Mouse (Mus musculus) CD4-positive helper T cell, adult 2 months (primary cell): ENCODE measurements around the gene Art2b.
"Not testable (repeated sequence)": the region's sequence is repeated elsewhere in the genome, so short reads cannot be mapped to it uniquely, and the experiment has no call there.

Experiments used
- DNase-seq: peaks from one replicate; pipeline ENCODE4 v3.0.0-alpha.2; 2012; ENCODE audit warnings: low read depth, missing footprints, low spot score

Gene Art2b

DNA sequence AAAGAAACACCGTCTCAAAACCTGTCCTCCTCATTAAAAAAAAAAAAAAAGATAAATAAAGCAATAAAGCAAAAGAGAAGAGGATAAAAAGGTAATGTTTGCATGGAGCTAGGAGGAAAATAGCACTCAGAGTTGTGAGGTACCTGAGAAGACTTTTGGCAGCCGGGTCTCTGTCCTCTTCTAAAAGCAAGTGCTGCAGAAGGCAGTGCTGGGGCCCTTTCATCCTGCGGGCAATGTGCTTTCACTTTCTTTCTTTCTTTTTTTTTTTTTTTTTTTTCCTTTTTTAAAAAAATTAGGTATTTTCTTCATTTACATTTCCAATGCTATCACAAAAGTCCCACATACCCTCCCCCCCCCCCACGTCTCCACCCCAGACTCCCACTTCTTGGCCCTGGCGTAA lies at the start of gene Art2b:
Art2b (minus strand) TSS at position 193 of the 400 bp plus-strand sequence.
- DNase-seq, result peak; percentile 61

DNA sequence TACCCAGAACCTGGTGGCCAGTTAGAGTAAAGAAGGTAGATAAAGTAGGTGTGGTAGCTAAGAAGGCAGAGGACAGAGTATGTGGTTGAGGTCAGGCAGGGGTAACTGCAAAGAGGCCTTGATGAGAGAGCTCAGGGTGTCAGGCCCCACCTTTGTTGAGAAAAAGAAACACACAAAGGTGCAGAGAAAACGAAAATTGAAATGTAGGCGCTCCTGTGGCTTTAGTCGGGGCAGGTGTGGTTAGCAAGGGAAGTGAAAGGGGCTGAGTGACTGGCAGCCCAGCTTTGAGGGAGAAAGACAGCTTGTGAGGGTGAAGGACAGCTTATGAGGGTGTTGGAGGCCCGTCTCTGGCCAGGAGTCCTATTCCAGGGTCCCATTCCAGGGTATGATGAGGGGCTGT lies 49.1 kb upstream of the Art2b start:
- DNase-seq, result peak; percentile 64

DNA sequence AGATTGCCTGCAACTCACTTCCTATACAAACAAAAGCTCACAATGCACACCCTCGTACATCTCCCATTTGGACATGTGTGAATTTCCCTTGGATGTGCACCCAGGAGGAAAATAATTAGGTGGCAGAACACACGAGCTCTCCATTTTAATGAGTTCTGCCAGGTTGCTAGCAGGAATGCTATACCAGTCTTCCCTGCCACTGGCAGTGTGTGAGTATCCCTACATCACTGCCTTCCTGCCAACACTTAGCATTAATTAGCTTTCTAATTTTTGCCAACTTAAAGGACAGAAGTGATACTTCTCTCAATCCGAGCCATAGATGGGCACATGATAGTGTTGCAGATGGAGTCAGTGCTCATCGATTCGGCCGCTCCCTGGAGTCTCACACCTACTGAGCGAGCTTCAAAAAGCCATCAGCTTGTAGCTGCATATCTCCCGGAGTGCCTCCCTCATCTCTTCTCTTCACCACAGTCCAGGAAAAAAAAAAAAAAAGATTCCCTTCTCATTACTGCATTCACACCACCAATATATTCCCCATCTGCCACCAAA lies 48.3 kb upstream of the Art2b start:
- no peak for DNase-seq

DNA sequence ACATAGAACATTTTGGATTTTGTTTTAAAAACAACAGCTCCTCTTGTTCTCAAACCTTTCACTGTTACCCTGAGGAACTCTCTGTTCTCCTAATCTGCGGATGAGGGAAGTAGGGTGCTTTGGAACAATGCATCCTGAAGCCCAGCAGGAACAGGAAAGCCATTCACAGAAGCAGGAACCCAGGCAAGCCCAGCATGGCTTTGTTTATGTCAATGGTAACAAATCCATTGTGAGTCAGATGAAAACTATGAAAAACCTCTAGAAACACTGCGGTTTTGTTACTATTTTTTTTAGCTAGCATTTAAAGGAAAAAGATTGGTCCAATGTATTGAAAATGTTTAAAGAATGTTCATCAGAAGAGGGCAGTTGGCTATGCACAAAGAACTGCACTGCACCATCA lies 43.1 kb upstream of the Art2b start:
- DNase-seq, result no peak

DNA sequence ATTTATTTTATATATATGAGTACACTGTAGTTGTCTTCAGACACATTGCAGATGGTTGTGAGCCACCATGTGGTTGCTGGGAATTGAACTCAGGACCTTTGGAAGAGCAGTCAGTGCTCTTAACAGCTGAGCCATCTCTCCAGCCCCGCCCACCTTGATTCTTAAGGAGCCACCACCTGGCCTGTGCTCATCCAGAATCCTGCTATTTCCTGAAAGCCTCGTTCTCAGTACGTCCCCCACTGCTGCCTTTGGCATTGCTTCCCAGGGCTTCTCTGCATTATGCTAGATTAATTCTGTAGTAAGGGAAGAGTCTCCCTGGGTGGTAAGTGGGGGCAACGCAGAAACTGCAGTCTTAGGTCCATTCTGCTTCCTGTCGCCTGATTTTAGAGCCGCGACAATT lies 41.8 kb upstream of the Art2b start:
- DNase-seq, result not testable (repeated sequence)

DNA sequence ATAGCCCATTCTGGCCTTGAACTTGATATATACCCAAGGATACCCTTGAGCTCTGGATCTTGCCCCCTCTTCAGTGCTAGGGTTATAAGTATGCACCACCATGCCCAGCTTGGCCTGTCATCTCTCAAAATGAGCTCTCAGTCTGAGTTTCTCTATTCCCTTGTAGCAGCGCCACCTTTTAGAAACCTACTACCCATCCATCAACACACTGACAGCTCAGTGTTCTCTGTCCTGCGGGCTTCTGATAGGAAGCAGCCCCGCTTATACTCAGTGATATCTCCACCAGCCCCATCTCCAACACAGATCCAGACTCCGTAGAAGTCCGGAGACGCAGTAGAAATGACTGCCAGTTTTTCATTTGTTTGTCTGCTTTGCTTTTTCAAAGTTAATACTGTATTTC lies 38.9 kb upstream of the Art2b start:
- no peak for DNase-seq

DNA sequence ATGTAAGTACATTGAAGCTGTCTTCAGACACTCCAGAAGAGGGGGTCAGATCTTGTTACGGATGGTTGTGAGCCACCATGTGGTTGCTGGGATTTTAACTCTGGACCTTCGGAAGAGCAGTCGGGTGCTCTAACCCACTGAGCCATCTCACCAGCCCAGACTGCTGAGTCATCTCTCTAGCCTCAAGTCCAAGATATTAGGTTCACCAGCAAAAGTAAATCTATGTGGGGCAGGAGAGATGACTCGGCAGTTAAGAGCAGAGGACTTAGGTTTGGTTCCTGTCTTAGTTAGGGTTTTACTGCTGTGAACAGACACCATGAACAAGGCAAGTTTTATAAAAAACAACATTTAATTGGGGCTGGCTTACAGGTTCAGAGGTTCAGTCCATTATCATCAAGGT lies 36.5 kb upstream of the Art2b start:
- DNase-seq, result not testable (repeated sequence)

DNA sequence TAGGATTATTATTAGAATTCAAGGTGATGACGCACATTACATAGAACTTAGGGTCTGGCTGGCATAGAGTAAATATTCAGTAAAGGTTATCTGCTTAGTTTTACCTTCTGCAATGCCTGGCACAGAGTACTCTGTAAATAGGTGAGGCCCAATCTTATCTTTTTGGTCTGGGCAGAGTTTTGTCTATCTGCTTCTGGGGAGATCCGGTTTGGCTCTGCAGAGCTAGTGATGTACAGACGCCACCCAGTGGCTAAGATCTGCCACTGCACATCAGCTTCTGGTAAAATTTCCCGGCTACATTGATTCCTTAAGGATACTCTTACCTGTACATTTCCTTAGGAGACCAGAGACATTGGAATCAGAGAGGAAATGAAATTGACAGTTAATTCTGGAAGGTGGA lies 35.0 kb upstream of the Art2b start:
- peak; percentile 67 for DNase-seq

DNA sequence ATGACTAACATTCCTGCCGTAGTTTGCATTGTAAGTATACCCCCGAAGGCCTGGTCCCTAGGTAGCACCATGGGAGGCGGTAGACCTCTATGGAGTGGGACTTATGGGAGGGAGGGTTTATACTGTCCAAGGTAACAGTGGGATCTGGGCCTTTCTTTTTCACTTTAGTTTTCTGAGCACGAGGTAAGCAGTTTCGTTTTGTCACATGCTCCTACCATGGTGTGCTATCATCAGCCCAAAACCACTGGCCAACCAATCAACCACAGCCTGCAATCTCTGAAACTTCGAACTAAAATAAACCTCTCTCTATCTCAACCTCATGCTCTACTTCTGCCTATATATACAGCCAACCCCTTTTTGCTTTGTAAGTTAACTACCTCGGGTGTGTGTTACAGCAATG lies 32.9 kb upstream of the Art2b start:
- peak; percentile 44 for DNase-seq

DNA sequence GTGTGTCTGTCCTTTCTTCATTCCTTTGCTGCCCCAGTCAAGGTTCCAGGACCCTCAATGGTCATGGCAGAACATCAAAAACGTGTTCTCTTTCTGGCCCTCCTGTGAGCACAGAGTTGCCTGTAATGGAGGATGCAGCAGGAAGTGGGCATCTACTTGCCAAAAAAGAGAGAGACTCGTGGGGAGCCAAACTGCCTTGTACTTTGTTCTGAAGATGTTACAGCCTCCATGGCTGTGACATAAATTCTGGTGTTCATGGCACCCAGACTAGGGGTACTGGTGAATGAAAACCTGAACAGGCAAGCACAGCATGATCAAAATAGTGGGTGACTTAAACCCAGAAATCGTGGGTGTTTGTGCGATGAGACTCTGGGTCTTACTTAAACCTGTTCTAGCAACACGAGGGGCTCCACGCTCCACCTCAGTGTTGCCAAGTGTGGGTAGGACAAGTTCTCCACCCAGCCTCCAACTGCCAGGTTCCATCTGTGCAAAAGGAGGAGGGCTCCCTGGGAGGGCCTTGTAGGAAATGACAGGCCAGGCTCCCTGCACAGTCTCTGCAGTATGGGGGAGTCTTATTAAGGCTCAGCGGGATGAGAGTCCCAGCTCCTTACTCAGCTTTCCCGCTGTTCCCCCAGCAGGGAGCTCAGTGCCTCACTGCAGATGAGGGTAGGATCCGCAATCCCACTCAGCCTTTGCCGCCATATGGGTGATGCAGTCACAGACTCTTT lies 32.2 kb upstream of the Art2b start:
- peak; percentile 38 for DNase-seq

DNA sequence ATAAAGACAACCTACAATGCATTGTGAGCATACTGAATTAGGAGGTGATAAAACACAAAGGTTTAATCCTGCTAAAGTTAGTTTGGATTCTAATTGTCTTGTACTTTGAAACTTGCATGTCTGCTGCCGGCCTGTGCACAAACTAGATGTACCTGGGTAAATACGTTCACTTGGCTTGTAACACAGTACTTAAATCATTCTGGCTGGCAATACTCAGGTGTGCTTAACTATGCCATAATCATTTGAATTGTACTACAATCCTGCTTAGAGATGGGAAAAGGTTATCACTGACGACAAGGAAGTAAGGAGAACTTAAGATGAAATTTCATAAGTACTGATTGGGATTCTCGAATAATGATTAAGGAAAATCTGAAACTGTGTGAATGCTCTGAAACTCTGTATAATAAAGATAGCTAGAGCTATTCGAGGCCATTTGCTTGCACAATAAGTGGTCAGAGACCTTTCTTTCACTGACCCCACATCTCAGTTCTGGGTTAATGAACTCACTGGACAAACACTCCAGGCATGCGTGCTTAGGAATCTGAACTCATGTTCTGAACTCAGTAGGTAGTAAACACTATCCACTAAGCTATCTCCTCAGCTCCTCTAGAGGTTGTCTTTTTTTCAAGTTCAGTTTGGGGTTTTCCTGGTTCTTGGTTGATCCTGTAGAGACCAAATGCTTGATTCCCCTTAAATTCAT lies 30.9 kb upstream of the Art2b start:
- DNase-seq, result no peak

DNA sequence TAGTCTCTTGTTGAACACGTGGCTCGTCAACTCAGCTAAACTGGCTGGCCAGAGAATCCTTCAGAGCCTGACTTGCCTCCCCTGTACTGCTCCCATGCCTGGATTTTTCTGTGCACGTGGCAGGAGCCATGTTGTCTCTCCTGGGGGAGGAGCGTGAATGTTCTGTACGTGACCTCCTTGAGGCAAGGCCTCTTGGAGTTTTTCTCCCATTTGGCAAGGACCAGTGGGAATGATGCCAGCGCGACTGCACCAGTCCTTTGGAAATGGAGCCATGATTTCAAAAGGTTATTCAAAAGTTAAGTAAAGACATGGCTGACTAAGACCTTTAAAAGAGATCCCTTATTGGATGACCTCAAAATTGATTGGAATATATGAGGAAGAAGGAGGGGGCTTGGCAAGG lies 30.0 kb upstream of the Art2b start:
- DNase-seq, result no peak

DNA sequence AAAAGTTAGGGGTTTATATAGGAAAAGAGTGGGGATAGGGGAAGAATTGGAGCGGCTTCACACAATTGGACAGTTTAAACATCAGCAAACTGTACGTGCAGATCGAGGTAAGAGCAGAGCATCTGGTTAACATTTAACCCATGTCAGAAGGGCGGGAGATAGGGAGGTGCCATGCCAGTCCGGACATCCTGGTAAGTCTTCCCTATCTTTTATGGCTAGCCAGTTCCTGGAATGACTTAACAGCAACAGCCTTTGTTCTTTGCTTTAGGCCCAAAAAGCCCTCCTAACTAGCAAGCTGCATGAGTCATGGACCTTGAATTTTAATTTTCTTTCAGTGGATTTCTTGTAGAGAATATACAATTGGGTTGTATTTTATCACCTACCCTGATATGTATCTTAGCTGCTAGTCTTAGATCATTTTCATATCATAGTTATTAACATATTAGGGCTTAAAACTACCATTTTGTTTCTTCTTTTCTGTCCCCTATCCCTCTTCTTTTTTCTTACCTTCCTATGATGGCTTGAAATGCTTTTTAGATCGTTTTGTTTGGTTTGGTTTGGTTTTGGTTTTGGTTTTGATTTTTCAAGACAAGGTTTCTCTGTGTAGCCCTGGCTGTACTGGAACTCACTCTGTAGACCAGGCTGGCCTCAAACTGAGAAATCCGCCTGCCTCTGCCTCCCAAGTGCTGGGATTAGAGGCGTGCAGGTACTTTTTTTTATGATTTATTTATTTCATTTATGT lies 27.6 kb upstream of the Art2b start:
- DNase-seq, result peak; percentile 24

DNA sequence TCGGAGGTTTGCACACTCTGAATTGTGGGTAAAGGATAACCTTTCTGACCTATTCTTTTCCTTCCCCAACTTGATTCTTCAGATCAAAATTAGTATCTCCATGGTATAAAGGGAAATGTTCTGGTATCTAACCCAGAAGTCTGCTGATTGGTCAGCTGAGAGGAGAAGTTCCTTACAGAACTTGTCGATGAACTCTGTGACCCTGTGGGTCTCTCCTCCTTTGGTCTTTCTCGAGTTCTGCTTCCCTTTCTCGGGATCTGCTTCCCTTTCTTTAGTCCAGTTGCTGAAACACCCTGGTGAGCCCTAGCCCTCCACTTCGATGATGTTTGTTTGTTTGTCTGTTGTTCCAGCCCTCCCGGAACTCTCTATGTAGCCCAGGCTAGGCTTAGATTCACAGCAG lies 22.4 kb upstream of the Art2b start:
- DNase-seq, result no peak

DNA sequence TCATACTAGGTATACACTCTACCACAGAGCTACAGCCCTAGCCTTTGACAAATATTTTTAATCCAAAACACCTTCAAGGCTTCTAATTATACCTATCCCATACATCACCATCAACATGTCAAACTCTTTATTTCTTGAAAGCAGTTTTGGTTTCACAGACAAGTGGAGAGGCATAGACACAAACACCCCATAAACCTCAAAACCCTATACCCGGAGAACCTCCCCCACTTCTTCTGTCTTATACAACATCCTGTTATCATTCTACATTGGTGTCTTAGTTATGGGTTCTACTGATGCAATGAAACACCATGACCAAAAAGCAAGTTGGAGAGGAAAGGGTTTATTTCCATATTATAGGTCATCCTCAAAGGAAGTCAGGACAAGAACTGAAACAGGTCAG lies 15.0 kb upstream of the Art2b start:
- DNase-seq, result peak; percentile 66

DNA sequence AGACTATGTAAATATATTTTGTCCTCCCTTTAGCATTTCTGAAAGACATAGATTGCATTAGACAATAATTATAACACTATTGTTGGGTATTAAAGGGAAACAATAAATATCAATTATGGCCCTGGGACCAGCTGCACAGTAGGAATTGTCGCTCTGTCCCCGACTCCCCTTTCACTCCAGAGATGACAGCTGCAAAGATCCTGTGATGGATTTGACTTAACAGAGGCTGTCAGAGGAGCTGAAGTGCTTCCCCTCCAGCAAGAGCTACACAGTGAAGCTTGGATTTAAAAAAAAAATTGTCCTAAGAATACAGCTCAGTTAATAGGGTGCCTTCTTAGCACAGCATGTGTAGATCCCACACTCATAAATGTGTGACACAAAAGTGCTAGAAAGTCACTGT lies 13.1 kb upstream of the Art2b start:
- no peak for DNase-seq

DNA sequence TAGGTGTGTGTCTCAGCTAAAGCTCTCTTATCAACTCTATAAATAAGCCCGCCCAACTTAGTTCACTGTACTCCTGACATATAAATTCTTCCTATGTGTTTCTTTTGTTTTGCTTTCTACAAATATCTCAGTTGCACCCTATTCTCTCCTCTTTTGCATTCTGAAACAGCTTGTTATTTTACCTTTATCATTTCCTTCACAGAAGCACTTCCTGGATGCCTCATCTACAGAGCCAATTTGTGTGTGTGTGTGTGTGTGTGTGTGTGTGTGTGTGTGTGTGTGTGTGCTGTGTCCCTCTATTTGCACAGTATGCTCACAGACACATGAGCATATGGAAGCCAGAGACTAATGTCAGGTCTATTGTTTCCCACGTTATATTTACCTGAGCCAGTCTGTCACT lies 9.6 kb upstream of the Art2b start:
- DNase-seq, result peak; percentile 39

DNA sequence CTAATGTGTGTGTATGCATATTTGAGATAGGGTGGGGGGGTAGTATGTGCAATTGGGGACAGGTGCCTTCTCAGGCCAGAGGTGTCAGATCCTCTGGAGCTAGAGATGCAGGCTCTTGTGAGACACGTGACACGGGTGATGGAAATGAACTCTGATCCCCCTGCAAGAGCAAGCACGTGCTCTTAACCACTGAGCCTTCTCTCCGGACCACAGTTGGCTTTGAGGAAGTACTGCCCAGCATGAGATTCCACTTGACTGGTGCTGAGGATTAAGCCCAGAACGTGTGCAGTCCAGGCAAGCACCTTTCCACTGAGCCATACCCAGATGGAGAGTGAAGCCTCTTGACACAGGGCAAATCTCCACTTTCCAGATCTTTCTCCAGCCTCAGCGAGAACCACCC lies 1.1 kb downstream of the Art2b start:
- DNase-seq, result not testable (repeated sequence)

DNA sequence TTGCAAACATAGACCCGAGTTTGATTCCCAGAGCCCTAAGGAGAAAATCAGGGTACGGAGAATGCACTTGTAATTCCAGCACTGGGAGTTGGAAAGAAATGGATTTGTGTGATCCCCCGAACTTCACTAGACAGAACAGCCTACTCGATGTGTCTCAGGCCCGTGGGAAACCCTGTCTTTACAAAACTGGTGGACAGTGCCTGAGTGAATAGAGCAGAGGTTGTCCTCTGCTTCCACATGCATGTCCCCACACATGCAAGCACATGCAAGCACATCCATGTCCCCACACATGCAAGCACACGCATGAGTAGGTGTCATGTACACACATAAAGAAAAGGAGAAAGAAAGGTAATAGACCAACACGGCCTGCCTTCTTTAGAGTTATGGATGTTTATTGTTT lies 3.4 kb downstream of the Art2b start:
- DNase-seq, result no peak

DNA sequence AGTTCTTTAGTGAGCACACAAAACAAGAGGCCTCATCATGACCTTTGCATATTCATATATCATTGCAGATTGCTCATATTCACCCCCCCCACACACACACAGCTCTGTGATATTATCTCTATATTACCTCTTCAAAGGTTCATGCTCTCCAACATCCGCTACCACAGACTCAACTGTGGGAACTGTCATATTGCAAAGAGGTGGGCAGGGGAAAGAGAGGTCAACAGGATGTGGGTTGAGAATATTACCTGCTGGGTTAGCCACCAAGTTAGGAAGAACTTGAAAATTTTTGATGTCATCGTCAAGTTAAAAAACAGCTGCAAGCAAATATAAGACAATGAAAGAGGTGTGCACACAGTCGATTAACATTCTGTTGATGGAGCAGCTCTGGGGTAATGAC lies 4.5 kb downstream of the Art2b start:
- peak; percentile 90 for DNase-seq

DNA sequence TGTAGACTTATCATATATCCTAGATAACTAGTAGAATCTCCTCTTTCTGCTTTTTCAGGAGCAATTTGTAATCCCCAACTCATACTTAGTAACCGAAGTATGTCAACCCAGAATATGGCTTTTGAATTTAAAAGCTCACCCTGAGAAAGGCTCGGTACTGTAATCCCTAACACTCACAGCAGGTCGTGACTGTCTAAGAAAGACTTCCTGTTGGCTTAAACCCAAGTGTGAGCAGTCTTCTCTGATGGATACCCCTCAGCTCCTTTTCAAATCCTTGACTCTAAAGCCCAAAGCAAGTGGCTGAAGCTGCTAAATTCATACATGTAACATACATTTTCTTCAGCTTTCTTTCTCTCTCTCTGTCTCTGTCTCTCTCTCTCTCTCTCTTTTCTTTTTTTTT lies 11.0 kb downstream of the Art2b start:
- DNase-seq, result peak; percentile 31

DNA sequence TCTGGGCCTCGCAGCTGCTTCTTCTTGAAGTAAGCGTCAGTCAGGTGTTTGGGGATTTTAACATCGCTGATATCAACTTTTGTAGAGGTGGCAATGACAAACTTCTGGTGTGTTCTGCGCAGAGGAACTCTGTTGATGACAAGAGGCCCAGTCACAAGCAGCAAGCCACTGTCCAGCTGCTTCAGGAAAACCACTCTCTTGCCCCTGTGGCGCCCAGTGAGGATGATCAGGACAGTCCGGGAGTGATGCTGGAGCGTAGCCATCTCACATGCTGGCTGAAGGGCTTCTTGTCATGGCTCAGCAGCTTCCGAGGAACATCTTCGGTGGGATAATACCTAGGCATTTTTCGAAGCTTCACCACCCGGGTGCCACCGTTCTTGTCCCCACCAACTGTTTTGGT lies 11.8 kb downstream of the Art2b start:
- DNase-seq, result not testable (repeated sequence)
